Mouse (Mus musculus): ENCODE results near the gene Bbs12.
A peak's percentile ranks its signal among the peaks of the same experiment; 100 is the strongest.

Bbs12 gene

GRCm38 (mm10) chr3:37312370-37312941 lies at the start of gene Bbs12, which contains the start of gene Cetn4:
Bbs12 (plus strand) TSS chr3:37312554.
Cetn4 (minus strand) TSS chr3:37312708.
- DNase-seq, result peak; percentile 92

GRCm38 (mm10) chr3:37268338-37268737 lies 44.0 kb upstream of the Bbs12 start:
- DNase-seq, result no peak

- DNase-seq, result peak; percentile 36
Measured at GRCm38 (mm10) chr3:37269926-37270325, 42.4 kb upstream of the Bbs12 start.

GRCm38 (mm10) chr3:37271209-37271608 lies 41.1 kb upstream of the Bbs12 start:
- peak; percentile 13 for DNase-seq

- no peak for DNase-seq
Measured at GRCm38 (mm10) chr3:37273092-37273491, 39.3 kb upstream of the Bbs12 start.

- no peak for DNase-seq
Measured at GRCm38 (mm10) chr3:37274661-37275060, 37.7 kb upstream of the Bbs12 start.

GRCm38 (mm10) chr3:37280221-37280620 lies 32.1 kb upstream of the Bbs12 start:
- no peak for DNase-seq

- DNase-seq, result no peak
Measured at GRCm38 (mm10) chr3:37280871-37281270, 31.5 kb upstream of the Bbs12 start.

- no peak for DNase-seq
Measured at GRCm38 (mm10) chr3:37282299-37282922, 29.9 kb upstream of the Bbs12 start.

- DNase-seq, result no peak
Measured at GRCm38 (mm10) chr3:37283234-37283633, 29.1 kb upstream of the Bbs12 start.

- DNase-seq, result no peak
Measured at GRCm38 (mm10) chr3:37289237-37289636, 23.1 kb upstream of the Bbs12 start.

- no peak for DNase-seq
Measured at GRCm38 (mm10) chr3:37290881-37291541, 21.3 kb upstream of the Bbs12 start.

- DNase-seq, result no peak
Measured at GRCm38 (mm10) chr3:37291929-37292328, 20.4 kb upstream of the Bbs12 start.

GRCm38 (mm10) chr3:37292654-37293053 lies 19.7 kb upstream of the Bbs12 start:
- DNase-seq, result no peak

- DNase-seq, result no peak
Measured at GRCm38 (mm10) chr3:37299470-37299869, 12.9 kb upstream of the Bbs12 start.

GRCm38 (mm10) chr3:37302685-37303084 lies 9.7 kb upstream of the Bbs12 start:
- peak; percentile 20 for DNase-seq

- DNase-seq, result no peak
Measured at GRCm38 (mm10) chr3:37303392-37304139, 8.8 kb upstream of the Bbs12 start.

GRCm38 (mm10) chr3:37311897-37312369 lies 421 bp upstream of the Bbs12 start:
- no peak for DNase-seq

- DNase-seq, result no peak
Measured at GRCm38 (mm10) chr3:37313371-37313770, 1.0 kb downstream of the Bbs12 start.

GRCm38 (mm10) chr3:37316233-37316632 lies 3.9 kb downstream of the Bbs12 start:
- DNase-seq, result no peak

GRCm38 (mm10) chr3:37324310-37324709 lies 12.0 kb downstream of the Bbs12 start:
- no peak for DNase-seq

GRCm38 (mm10) chr3:37325317-37326112 lies 13.2 kb downstream of the Bbs12 start:
- no peak for DNase-seq

- no peak for DNase-seq
Measured at GRCm38 (mm10) chr3:37326627-37327026, 14.3 kb downstream of the Bbs12 start.

Measured in kidney, adult 11 months (tissue).